Mouse (Mus musculus): ENCODE measurements around the gene Actr10. TPM values are rescaled to one million over a fixed set of nuclear protein-coding genes. Genes with fewer than 3 reads are reported as not detected.

Actr10 gene
- polyA plus RNA-seq, 1 experiment from 2014 or later = 181 TPM

DNA sequence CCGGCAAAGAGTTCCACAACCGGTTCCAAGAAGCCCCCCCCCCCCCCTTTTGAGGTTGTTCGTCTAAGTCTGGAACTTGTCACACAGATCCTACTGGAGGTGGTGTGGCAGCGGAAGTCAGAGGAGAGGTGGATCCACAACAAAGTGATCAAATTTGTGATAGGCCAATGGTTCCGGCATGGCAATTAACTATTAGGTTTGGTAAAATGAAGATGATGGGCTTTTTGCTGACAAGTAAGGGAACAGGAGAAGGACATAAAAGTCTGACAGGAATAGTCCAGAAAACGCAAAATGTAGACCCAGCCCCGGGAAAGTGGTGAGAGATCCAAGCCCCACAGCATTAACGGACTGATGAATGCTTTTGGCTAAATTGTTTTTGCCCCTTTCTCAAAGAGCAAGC lies 29.9 kb downstream of the Actr10 start:
- H3K27ac ChIP-seq = peak overlapping the region; percentile 95
- H3K36me3 ChIP-seq = peaks cover 16% of the 10 kb centered on the region
- H3K4me3 ChIP-seq = peak overlapping the region; percentile 69
- 37% methylated on average over 8 of the region's 8 CpGs for WGBS
- H3K27me3 ChIP-seq = no peaks in the 10 kb centered on the region
- H3K9me3 ChIP-seq (replicated peaks) = no peaks in the 10 kb centered on the region
- H3K9ac ChIP-seq = peak overlapping the region; percentile 72; the same call in 1 of the 2 replicates
- H3K4me1 ChIP-seq (replicated peaks) = peaks cover 7% of the 10 kb centered on the region; the same call in 1 of the 2 replicates
- no peak for ATAC-seq (replicated peaks; ENCODE audit: insufficient number of reproducible peaks, insufficient read depth, low FRiP score, low read depth)
- H3K4me2 ChIP-seq = peak overlapping the region; percentile 63

DNA sequence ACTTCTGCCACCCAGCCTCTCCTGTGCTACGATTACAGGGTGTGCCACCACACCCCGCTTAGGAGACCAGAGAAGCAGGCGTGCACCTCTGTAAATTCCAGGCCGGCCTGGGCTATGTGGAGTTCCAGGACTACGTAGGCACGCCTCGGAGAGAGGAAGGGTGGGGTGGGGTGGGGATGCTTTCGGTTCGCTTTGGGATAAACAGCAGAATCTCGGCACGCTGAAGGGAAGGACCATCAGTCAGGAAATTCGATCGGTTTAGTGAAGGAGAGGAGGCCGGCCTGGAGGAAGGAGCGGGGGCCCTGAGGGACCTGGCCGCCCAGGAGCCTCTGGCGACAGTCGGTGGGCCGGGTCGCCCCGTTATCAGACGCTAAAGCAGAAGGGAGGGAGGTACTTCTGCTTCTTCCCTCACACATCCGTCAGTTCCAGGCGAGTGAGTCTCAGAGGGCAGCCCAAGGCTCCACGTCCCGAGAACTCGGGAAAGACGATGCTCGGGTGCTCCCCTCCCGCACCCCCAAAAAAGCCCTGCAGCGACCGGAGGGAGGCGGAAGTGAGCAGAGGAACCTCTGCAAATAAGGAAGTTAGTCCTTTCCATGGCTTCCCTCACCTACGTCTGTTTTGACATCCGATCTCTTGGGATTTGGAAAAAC lies 30.6 kb downstream of the Actr10 start:
- H3K9me3 ChIP-seq (replicated peaks) = no peaks in the 10 kb centered on the region
- WGBS = under 1% methylated on average over 35 of the region's 35 CpGs
- H3K4me2 ChIP-seq = peak overlapping the region; percentile 63
- peak; percentile 83 for ATAC-seq (replicated peaks; ENCODE audit: insufficient number of reproducible peaks, insufficient read depth, low FRiP score, low read depth)
- H3K4me1 ChIP-seq (replicated peaks) = peaks cover 7% of the 10 kb centered on the region; the same call in 1 of the 2 replicates
- no peaks in the 10 kb centered on the region for H3K27me3 ChIP-seq
- peak overlapping the region; percentile 95 for H3K27ac ChIP-seq
- H3K4me3 ChIP-seq = peak overlapping the region; percentile 69
- peaks cover 10% of the 10 kb centered on the region for H3K36me3 ChIP-seq
- peak overlapping the region; percentile 72 for H3K9ac ChIP-seq

DNA sequence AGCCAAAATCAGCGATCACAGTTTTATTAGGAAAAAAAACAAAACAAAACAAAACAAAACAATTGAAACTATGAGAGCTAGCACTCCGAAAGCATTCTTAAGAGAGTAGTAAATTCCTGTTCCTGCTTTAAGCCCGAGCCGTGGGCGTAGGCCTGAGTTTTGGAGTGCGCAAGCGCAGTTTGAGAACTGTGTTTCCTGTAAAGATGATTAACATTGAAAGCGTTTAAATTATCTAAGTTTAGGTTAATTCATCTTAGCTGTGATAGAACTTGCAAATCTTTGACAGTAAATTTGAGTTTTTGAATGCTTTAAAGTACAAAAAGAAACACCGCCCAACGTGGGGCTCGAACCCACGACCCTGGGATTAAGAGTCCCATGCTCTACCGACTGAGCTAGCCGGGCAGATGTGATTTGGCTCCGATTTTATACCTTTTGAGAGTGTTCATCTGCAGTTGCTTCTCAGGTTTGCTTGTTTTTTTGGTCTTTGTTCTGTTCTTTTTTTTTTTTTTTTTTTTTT lies 31.2 kb downstream of the Actr10 start:
- ATAC-seq (replicated peaks; ENCODE audit: insufficient number of reproducible peaks, insufficient read depth, low FRiP score, low read depth) = peak; percentile 28; the same call in 1 of the 2 replicates
- no peaks in the 10 kb centered on the region for H3K27me3 ChIP-seq

DNA sequence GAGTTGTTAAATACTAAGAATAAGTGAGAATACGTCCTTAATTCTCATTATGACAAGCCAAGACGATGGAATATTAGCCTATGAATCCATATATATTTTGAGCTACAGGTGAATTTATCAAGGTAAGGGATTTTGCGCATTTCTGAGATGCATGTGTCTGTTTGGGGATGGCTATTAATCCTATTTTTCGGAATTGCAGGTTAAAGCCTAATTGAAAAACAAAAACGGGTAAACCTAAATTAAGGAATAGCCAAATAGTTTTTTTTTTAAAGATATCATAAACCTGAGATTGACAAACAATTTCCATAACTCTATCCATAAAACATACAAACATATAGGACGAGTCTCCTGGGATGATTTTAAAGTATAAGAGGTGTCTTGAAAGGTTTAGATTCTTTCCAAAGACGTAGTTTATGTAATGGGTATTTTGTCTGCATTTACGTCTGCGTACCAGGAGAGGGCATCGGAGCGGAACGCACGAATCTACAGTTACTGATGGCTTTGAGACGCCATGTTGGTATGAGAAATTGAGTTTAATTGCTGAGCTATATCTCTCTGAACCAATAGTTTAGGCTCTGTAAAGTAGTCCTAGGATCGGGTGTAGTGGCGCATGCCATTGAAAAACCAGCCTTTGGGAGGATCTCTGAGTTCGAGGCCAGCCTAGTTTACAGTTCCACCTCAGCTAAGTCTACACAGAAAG lies 32.0 kb downstream of the Actr10 start:
- no peaks in the 10 kb centered on the region for H3K9me3 ChIP-seq (replicated peaks)
- H3K27me3 ChIP-seq = no peaks in the 10 kb centered on the region
- peaks cover 11% of the 10 kb centered on the region for H3K4me1 ChIP-seq (replicated peaks)
- H3K27ac ChIP-seq = peak overlapping the region; percentile 42
- no peaks in the 10 kb centered on the region for H3K36me3 ChIP-seq
- peak overlapping the region; percentile 63 for H3K4me2 ChIP-seq
- H3K9ac ChIP-seq = no peak overlapping the region
- peak overlapping the region; percentile 38 for H3K4me3 ChIP-seq
- no peak for ATAC-seq (replicated peaks; ENCODE audit: insufficient number of reproducible peaks, insufficient read depth, low FRiP score, low read depth)
- 8% methylated on average over 17 of the region's 17 CpGs for WGBS

More for the DNA sequence above, 31.2 kb downstream of the Actr10 start:
- peaks cover 10% of the 10 kb centered on the region for H3K4me1 ChIP-seq (replicated peaks)
- under 1% methylated on average over 15 of the region's 15 CpGs for WGBS
- no peaks in the 10 kb centered on the region for H3K9me3 ChIP-seq (replicated peaks)
- peak overlapping the region; percentile 72 for H3K9ac ChIP-seq
- H3K4me3 ChIP-seq = peak overlapping the region; percentile 69
- peak overlapping the region; percentile 63 for H3K4me2 ChIP-seq
- peaks cover 6% of the 10 kb centered on the region for H3K36me3 ChIP-seq
- peak overlapping the region; percentile 95 for H3K27ac ChIP-seq

DNA sequence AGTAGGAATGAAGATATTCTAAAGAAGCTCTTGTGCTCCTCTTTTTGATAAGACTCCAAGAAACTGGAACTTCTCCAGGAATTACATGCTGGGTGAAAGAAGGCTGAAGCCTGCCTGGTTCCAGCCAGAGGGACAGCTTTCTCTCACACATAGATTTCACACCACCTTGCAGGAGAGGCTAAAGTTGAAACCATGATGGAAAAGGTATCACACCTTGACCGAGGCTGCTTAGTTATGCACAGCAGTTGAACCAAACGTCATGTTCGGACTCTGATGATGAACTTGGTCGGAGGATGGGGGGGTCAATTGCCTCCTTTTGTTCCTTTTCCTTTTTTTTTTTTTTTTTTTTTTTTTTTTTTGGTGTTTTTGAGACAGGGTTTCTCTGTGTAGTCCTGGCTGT lies 36.2 kb downstream of the Actr10 start:
- Histone ChIP-seq H3K4me1 (replicated peaks) (peaks cover 17% of the 10 kb centered on the region), H3K36me3 (0 out of 2 replicates have a peak, but pooled peaks cover 6% of the 10 kb centered on the region), H3K4me2 (peak overlapping the region; percentile 59), H3K27ac (peak overlapping the region; percentile 82), H3K9me3 (replicated peaks) (no peaks in the 10 kb centered on the region), H3K4me3 (peak overlapping the region; percentile 100), H3K9ac (no peak overlapping the region), H3K27me3 (no peaks in the 10 kb centered on the region)
- no peak for ATAC-seq (replicated peaks; ENCODE audit: insufficient number of reproducible peaks, insufficient read depth, low FRiP score, low read depth)
- 76% methylated on average over 4 of the region's 4 CpGs for WGBS

DNA sequence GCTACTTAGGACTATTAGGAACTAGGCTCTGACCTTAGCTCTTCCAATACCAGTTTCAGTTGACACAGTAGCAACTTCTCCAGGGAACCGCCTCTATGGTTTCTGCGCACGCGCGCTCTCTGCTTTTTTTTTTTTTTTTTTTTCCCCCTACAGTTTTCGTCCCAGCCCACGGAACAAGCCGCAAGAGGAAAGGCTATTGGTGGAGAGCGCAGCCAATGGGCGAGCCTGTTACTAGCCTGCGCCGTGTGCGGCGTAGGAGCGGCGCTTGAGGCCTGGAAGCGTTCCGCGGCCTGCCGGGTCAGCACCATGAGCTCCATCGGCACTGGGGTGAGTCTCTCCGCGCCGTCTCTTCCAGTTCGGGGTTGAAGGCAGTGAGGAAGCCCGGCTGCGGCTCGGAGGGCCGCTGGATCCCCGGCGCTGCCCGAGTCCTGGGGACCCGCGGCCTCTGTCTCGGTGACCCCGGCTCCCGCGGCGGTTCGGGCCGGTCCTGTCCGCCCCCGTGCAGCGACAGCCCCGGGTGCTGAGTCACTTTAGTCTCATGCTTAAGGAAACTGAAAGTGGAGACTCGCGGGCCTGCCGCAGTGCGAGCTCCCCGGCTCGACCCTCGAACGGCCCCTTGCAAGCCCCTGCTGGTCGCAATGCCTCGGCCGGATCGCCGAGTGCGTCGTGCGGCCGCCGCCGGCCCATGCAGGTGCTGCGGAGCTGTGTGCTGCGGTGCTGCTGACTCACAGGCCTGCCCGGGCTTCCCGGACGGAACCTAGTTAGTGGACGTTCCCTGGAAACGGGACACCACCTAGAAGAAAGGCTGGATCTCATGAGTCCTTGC lies 37.0 kb downstream of the Actr10 start, which contains the start of gene Psma3:
Gene Psma3 (plus strand): TSS at position 181 of the 826 bp plus-strand sequence.
- peaks cover 14% of the 10 kb centered on the region; the same call in 1 of the 2 replicates for H3K36me3 ChIP-seq
- peak within 1 kb of the TSS; percentile 99 for H3K27ac ChIP-seq
- ATAC-seq (replicated peaks; ENCODE audit: insufficient number of reproducible peaks, insufficient read depth, low FRiP score, low read depth) = peak; percentile 99
- WGBS = under 1% methylated on average over 71 of the region's 71 CpGs
- no peaks in the 10 kb centered on the region for H3K27me3 ChIP-seq
- H3K4me1 ChIP-seq (replicated peaks) = peaks cover 17% of the 10 kb centered on the region
- H3K9ac ChIP-seq = peak within 1 kb of the TSS; percentile 99
- H3K4me3 ChIP-seq = peak within 1 kb of the TSS; percentile 100
- no peaks in the 10 kb centered on the region for H3K9me3 ChIP-seq (replicated peaks)
- peak within 1 kb of the TSS; percentile 77 for H3K4me2 ChIP-seq

DNA sequence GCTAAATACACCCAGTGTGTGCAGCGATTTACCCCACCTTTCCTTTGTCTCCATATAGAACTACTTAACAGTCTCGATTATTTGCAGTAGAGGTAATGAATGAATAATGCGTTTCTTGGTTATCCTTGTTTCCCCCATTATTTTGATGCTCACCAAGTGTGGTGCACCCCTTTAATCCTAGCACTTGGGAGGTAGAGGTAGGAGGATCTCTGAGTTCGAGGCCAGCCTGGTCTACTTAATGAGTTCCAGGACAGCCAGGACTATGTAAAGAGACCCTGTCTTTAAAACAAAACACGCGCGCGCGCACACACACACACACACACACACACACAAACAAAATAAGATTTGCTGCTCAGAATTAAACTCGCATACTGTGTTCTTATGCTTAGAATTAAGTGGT lies 37.7 kb downstream of the Actr10 start:
- H3K4me1 ChIP-seq (replicated peaks) = peaks cover 17% of the 10 kb centered on the region
- peak overlapping the region; percentile 99 for H3K9ac ChIP-seq
- peak overlapping the region; percentile 100 for H3K4me3 ChIP-seq
- WGBS = 19% methylated on average over 10 of the region's 10 CpGs
- peak overlapping the region; percentile 99 for H3K27ac ChIP-seq
- no peaks in the 10 kb centered on the region for H3K27me3 ChIP-seq
- no peak for ATAC-seq (replicated peaks; ENCODE audit: insufficient number of reproducible peaks, insufficient read depth, low FRiP score, low read depth)
- H3K36me3 ChIP-seq = peaks cover 20% of the 10 kb centered on the region; the same call in 1 of the 2 replicates
- peak overlapping the region; percentile 77 for H3K4me2 ChIP-seq
- H3K9me3 ChIP-seq (replicated peaks) = no peaks in the 10 kb centered on the region

DNA sequence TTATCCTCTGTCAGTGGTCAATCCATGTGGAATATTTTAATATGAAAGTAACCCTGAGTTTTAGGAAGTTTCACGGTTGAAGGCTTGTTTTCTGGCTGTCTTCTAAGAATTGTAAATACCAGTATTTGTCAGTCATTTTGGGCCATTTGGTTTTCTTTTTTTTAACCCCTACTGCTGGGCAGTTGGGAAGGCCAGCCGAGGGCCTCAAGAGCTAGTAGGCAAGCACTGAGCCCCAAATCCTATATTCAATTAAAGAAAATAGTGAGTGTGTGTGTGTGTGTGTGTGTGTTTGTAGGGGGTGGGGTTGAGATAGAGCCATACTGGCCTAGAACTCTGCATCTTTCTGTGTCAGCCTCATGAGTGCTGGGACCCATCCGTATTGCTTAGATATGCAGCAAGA lies 38.2 kb downstream of the Actr10 start:
- Histone ChIP-seq H3K9me3 (replicated peaks) (no peaks in the 10 kb centered on the region), H3K36me3 (peaks cover 23% of the 10 kb centered on the region), H3K9ac (peak overlapping the region; percentile 29; the same call in 1 of the 2 replicates), H3K27ac (no peak overlapping the region), H3K27me3 (no peaks in the 10 kb centered on the region), H3K4me1 (replicated peaks) (peaks cover 17% of the 10 kb centered on the region), H3K4me2 (peak overlapping the region; percentile 77), H3K4me3 (peak overlapping the region; percentile 100)
- ATAC-seq (replicated peaks; ENCODE audit: insufficient number of reproducible peaks, insufficient read depth, low FRiP score, low read depth) = no peak
- 66% methylated on average over 3 of the region's 3 CpGs for WGBS

DNA sequence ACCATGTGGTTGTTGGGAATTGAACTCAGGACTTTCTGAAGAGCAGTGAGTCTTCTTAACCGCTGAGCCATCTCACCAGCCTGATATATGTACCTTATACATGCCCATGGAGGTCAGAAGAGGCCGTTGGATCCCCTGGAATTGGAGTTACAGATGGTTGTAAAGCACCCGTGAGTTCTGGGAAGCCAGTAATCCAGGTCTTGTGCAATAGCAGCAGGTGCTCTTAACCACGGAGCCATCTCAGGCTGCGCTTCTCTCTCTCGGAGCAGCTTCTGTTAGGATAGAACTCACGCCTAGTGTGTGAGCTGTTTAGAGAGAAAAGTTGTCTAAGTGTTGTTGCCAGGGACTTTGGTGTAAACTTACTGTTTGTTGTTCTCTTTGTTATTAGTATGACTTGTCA lies 40.7 kb downstream of the Actr10 start:
- WGBS = 82% methylated on average over 7 of the region's 7 CpGs
- peaks cover 35% of the 10 kb centered on the region for H3K36me3 ChIP-seq
- H3K4me2 ChIP-seq = no peak overlapping the region

DNA sequence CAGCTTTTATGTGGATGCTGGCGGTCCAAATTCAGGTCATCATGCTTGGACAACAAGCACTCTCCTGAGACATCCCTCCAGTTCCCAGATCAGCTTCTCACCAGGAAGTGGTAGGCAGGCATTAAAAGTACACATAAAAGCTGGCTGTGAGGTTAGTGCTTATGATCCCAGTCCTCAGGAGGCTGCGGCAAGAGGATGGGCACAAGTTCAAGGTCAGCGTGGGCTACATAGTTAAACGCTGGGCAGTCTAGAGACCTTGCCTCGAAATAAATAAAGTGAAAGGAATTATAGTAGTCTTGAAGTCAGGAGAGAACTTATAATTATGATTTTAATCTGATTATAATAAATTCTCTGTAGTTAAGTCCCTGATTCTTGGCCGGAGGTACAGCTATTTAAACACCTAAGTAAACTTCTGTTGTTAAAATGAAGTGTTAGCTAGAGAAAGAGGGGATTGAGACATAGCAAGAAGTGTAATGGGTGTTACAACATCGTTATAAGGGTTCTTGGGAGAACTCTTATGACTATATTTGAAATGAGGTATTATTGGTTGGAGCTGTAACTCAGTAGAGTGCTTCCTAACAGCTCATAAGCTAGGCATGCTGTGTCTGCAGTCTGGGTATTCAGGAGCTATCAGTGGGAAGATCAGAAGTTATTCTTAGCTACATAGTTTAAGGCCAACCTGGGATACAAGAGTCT lies 47.3 kb downstream of the Actr10 start:
- 91% methylated on average over 7 of the region's 7 CpGs for WGBS
- no peak overlapping the region for H3K27ac ChIP-seq

More for the DNA sequence above, 40.7 kb downstream of the Actr10 start:
- H3K9ac ChIP-seq = no peak overlapping the region
- H3K4me1 ChIP-seq (replicated peaks) = peaks cover 17% of the 10 kb centered on the region
- no peak overlapping the region for H3K27ac ChIP-seq
- no peak for ATAC-seq (replicated peaks; ENCODE audit: insufficient number of reproducible peaks, insufficient read depth, low FRiP score, low read depth)
- no peaks in the 10 kb centered on the region for H3K9me3 ChIP-seq (replicated peaks)
- H3K27me3 ChIP-seq = no peaks in the 10 kb centered on the region
- H3K4me3 ChIP-seq = no peak overlapping the region

More for the DNA sequence above, 47.3 kb downstream of the Actr10 start:
- H3K4me3 ChIP-seq = no peak overlapping the region
- H3K9me3 ChIP-seq (replicated peaks) = no peaks in the 10 kb centered on the region
- no peak for ATAC-seq (replicated peaks; ENCODE audit: insufficient number of reproducible peaks, insufficient read depth, low FRiP score, low read depth)
- H3K36me3 ChIP-seq = peaks cover 75% of the 10 kb centered on the region
- no peak overlapping the region for H3K4me2 ChIP-seq
- H3K27me3 ChIP-seq = no peaks in the 10 kb centered on the region
- no peak overlapping the region for H3K9ac ChIP-seq
- H3K4me1 ChIP-seq (replicated peaks) = no peaks in the 10 kb centered on the region

Measured in heart, embryonic 15.5 days (tissue).